Mouse (Mus musculus) liver, embryonic 16.5 days (tissue): Measurements from ENCODE around the gene Ly6g6d. TPM values are rescaled to one million over a fixed set of nuclear protein-coding genes. Genes with fewer than 3 reads are reported as not detected.

Experiments used
- ATAC-seq: fragments of 200-750 bp; cut with Nextera tagmentation; 2 replicates; pipeline ENCODE4 v1.8.0; 2017; ENCODE audit warnings: low read depth, mild to moderate bottlenecking, moderate number of reproducible peaks, moderate library complexity
- H3K27ac ChIP-seq: fragments of 300-500 bp; sonication (generic); 2 replicates; pipeline ENCODE4 v1.5.1; 2014; ENCODE audit warnings: mild to moderate bottlenecking, low read length
- H3K27me3 ChIP-seq: fragments of 300-500 bp; sonication (generic); 2 replicates; pipeline ENCODE4 v1.6.1; 2014; ENCODE audit warnings: low read depth, low read length, mixed read lengths; ENCODE audit not compliant: control insufficient read depth, insufficient read depth
- H3K36me3 ChIP-seq: fragments of 300-500 bp; sonication (generic); 2 replicates; pipeline ENCODE4 v1.6.1; 2014; ENCODE audit warnings: mild to moderate bottlenecking; ENCODE audit not compliant: control insufficient read depth, insufficient read depth
- H3K4me1 ChIP-seq: fragments of 300-500 bp; sonication (generic); 2 replicates; pipeline ENCODE4 v1.6.1; 2014; ENCODE audit warnings: low read depth, low read length, mixed read lengths; ENCODE audit not compliant: control insufficient read depth
- H3K4me2 ChIP-seq: fragments of 300-500 bp; sonication (generic); 2 replicates; pipeline ENCODE4 v1.6.1; 2014; ENCODE audit warnings: low read depth, low read length, mixed read lengths
- H3K4me3 ChIP-seq: fragments of 300-500 bp; sonication (generic); 2 replicates; pipeline ENCODE4 v1.5.1; 2014; ENCODE audit warnings: low read depth, mild to moderate bottlenecking, low read length
- H3K9ac ChIP-seq: fragments of 300-500 bp; sonication (generic); 2 replicates; pipeline ENCODE4 v1.6.1; 2014; ENCODE audit warnings: low read depth, low read length
- H3K9me3 ChIP-seq: fragments of 300-500 bp; sonication (generic); replicated peaks from 2 replicates; pipeline ENCODE4 v1.6.1; 2016; ENCODE audit warnings: low read length; ENCODE audit not compliant: control insufficient read depth
- WGBS: fragments of 180-500 bp; shearing (Covaris S2); extraction: QIAGEN DNeasy Blood & Tissue Kit; methylation state at CpG from one replicate; pipeline ENCODE4 v1.1.7; 2014; ENCODE audit not compliant: insufficient replicate concordance; 5-methylcytosine and 5-hydroxymethylcytosine counted together
- polyA plus RNA-seq: library from polyadenylated mRNA; unstranded; fragments of >200 nt; fragmentation: Nextera tagmentation; extraction: Ambion mirVana; gene quantifications from 2 replicates; pipeline ENCODE4 v1.2.1, GENCODE M21; 2015

Ly6g6d gene
- polyA plus RNA-seq, 1 experiment from 2014 or later: 0.55 TPM

DNA sequence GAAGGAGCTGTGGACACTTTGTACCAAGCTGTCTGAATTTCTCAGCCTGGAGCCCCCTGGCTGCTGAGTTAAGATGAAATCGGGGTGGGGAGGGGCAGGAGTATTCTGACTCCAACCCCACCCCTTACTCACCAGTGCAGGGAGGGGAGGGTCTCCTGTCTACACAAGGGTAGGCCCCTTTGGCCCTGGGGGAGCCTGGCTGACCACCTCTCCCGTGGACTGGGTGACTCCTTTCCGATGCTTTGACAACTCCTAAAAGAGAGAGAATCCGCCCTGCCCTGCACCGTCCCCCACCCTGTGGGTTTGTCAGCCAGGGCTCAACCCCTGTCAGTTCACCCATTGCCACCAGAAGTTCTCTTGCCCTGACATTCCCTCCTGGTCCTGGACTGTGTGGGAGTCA lies 51.7 kb downstream of the Ly6g6d start:
- Histone ChIP-seq H3K27ac (no peak overlapping the region), H3K9me3 (no peaks in the 10 kb centered on the region), H3K36me3 (no peaks in the 10 kb centered on the region), H3K27me3 (no peaks in the 10 kb centered on the region), H3K4me1 (peaks cover 32% of the 10 kb centered on the region), H3K4me2 (no peak overlapping the region), H3K9ac (no peak overlapping the region), H3K4me3 (no peak overlapping the region)
- no peak for ATAC-seq
- 72% methylated on average over 5 of the region's 5 CpGs for WGBS

DNA sequence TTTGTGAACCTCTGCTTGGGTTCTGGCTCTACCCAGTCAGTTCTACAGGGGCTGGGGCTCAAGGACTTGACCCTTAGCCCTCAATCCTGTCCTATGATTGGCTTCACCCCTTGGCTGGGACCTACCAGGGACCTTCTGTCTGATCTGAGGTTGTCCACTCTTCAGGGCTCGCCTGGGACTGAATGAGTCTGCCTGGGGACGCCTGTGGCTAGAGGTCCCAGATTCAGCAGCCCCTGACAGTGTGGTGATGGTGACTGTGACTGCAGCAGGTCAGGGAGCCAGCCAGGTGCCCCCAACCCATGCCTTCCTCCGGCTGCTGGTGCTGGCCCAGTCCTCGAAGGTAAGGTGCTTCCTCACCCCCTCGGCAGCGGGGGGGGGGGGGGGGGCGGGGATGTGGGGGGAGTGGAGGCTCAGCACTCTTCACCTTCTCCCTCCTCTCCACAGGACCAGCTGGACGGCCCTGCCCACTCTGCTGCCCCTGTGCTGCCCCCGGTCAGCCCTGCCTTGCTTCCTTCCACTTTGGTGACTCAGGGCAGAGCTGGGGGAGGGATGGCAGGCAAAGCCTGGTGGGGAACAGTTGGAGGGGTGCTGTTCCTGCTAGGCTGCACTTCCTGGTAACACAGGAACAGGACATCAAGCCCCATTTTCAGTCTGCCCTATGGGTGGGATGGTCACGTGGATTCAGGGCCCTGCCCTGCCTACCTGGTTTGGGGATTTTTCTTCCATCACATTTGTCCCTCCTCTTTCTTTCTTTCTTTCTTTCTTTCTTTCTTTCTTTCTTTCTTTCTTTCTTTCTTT lies 53.0 kb downstream of the Ly6g6d start:
- 39% methylated on average over 8 of the region's 10 CpGs for WGBS
- no peak for ATAC-seq
- H3K27ac ChIP-seq: no peak overlapping the region
- H3K9me3 ChIP-seq: no peaks in the 10 kb centered on the region
- no peaks in the 10 kb centered on the region for H3K27me3 ChIP-seq
- no peak overlapping the region for H3K4me3 ChIP-seq
- H3K4me1 ChIP-seq: peaks cover 36% of the 10 kb centered on the region
- H3K4me2 ChIP-seq: no peak overlapping the region
- no peaks in the 10 kb centered on the region for H3K36me3 ChIP-seq
- H3K9ac ChIP-seq: no peak overlapping the region

DNA sequence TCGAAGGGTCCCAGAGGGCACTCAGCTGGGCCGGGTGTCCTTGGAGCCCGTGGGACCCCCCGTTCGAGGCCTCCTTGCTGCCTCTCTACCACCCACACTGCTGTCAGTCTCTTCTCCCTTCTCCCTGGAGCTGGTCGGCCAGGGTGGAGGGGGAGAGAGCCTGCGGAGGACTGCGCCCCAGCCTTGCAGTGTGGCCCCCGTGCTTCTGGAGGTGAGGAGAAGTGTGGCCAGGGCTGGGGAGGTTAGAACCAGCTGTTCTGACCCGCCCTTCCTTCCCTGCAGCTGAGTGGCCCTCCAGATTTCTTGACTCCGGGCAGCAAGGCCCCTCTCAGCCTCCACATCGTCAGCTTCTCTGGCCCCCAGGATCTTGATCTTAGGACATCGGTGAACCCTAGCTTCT lies 53.6 kb downstream of the Ly6g6d start:
- peaks cover 36% of the 10 kb centered on the region for H3K4me1 ChIP-seq
- WGBS: 47% methylated on average over 13 of the region's 13 CpGs
- no peaks in the 10 kb centered on the region for H3K36me3 ChIP-seq
- H3K4me3 ChIP-seq: no peak overlapping the region
- H3K9ac ChIP-seq: no peak overlapping the region
- H3K4me2 ChIP-seq: no peak overlapping the region
- no peak overlapping the region for H3K27ac ChIP-seq
- H3K27me3 ChIP-seq: no peaks in the 10 kb centered on the region
- ATAC-seq: no peak
- H3K9me3 ChIP-seq: no peaks in the 10 kb centered on the region

DNA sequence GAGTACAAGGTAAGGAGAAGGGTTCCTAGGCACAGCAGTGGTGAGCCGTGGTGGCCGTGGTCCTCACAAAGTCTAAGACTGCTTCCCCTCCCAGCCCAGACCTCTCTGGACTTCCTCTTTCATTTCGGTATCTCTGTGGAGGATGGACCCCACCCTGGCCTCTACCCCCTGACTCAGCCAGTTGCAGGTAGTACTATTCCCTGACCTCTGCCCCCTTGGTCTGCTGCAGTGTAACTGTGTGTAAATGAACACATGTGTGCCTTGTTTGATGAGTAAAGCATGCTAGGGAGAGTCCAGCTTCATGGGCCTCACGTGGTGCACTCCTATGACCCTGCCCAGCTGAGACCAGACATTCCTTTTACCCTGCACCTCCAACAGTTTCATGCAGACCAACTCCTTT lies 54.1 kb downstream of the Ly6g6d start:
- Histone ChIP-seq H3K27ac (no peak overlapping the region), H3K4me1 (peaks cover 36% of the 10 kb centered on the region), H3K27me3 (no peaks in the 10 kb centered on the region), H3K4me3 (no peak overlapping the region), H3K9me3 (no peaks in the 10 kb centered on the region), H3K36me3 (no peaks in the 10 kb centered on the region), H3K9ac (no peak overlapping the region), H3K4me2 (no peak overlapping the region)
- 34% methylated on average over 4 of the region's 4 CpGs for WGBS
- ATAC-seq: peak; percentile 38

DNA sequence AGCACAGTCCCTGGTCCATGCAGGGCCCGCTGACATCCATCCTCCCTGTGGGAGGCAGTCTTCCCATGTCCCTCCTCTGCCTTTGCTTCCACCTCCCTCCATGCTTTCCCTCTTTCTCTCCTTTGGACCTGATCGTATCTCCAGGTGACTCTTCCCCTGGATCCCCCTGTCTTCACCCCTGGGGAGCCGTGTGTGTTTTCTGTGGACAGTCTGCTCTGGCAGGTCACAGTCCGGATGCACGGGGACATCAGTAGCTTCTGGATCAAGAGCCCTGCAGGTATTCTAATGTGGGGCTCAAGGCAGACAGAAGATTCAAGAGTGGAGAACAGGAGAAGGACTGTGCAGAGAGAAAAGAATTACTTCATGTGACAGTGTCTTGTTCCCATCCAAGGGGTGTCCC lies 54.6 kb downstream of the Ly6g6d start:
- Histone ChIP-seq H3K27me3 (no peaks in the 10 kb centered on the region), H3K4me3 (no peak overlapping the region), H3K4me2 (no peak overlapping the region), H3K9me3 (no peaks in the 10 kb centered on the region), H3K36me3 (no peaks in the 10 kb centered on the region), H3K27ac (no peak overlapping the region), H3K4me1 (peaks cover 36% of the 10 kb centered on the region), H3K9ac (no peak overlapping the region)
- 83% methylated on average over 5 of the region's 5 CpGs for WGBS
- no peak for ATAC-seq

DNA sequence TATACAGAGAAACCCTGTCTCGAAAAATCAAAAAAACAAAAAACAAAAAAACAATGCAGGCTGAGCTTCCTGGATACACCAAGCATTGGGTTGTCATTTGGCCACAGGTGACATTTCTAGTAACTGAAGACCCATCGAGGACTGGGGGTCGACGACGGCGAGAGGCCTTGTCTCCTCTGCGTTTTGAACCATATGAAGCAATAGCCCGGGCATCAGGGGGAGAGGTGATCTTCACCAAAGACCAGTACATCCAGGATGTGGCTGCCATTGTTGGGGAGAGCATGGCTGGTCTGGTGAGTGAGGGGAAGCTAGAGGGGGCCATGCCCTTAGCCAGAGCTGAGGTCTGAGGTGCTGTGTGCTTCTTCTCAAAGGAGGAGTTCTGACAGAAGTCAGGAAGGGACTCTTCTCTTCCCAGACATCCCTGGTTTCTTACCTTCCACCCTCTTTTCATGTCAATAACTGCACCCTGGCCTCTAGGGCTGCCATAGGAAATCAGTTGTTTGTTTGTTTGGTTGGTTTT lies 55.3 kb downstream of the Ly6g6d start:
- ATAC-seq: no peak
- no peaks in the 10 kb centered on the region for H3K36me3 ChIP-seq
- H3K27ac ChIP-seq: no peak overlapping the region; the same call in 1 of the 2 replicates
- no peaks in the 10 kb centered on the region for H3K9me3 ChIP-seq
- peaks cover 36% of the 10 kb centered on the region for H3K4me1 ChIP-seq
- 78% methylated on average over 8 of the region's 8 CpGs for WGBS
- H3K4me2 ChIP-seq: no peak overlapping the region
- H3K4me3 ChIP-seq: no peak overlapping the region
- no peaks in the 10 kb centered on the region for H3K27me3 ChIP-seq
- H3K9ac ChIP-seq: no peak overlapping the region

DNA sequence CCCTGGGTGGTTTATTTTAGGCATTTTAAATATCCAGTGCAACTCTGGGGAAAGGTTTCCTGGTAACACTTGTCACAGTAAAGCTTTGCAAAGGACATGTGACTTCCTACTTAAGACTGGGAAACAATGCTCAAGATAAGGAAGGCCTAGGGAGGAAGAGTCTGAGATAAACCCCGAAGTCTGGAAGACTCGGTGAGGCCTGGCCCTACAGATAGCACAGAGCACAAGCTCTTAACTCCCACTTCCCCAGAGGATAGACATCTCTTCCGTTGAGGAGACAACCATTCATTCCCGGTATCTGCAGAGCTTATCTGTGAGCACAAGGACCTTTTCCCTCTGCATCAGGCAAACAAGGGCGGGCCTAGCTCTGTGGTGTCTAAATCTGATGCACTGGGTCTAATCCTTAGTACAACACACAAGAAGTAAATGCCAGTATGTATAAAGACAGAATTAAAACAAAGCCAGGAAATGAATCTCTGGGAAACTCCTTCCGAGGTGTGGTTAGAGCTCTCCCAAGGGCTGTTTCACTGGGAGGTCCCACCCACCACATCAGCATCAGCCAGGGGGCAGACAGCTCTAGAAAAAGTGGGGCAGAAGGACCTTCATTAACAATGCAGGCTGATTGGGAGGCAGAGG lies 55.9 kb downstream of the Ly6g6d start:
- Histone ChIP-seq H3K4me2 (peak overlapping the region; percentile 38), H3K36me3 (no peaks in the 10 kb centered on the region), H3K4me3 (no peak overlapping the region), H3K27me3 (no peaks in the 10 kb centered on the region), H3K4me1 (peaks cover 31% of the 10 kb centered on the region), H3K27ac (peak overlapping the region; percentile 39), H3K9me3 (no peaks in the 10 kb centered on the region), H3K9ac (no peak overlapping the region)
- peak; percentile 87 for ATAC-seq
- 6% methylated on average over 6 of the region's 6 CpGs for WGBS
